Mouse (Mus musculus): ENCODE measurements at regions not wholly inside any gene's neighbourhood (a gene's known extent, or its start where the extent isn't known, plus 50 kb on each side); places are given as distances from the start of the nearest gene placed in this dataset.
A peak's percentile ranks its signal among the peaks of the same experiment; 100 is the strongest.

DNA sequence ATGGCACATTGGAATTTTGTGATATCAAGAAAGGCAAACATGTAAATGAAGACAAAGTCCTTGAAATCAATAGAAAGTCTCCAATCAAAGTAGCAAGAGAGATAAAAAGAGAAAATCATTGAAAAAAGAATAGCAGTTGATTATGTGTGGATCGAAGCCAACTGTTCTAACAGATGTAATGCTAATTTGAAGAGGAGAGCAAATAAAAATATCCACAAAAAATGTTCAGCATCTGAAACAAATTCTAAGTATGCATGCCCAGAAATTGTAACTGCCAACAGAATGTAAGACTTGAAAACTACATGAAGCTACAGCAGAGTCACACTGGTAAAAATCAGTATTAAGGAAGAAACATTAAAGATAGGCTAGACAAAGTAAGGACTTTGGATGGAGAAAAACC is 587.2 kb upstream of the Galntl6 start:
- H3K27ac ChIP-seq (replicated peaks), result no peak overlapping the region
- H3K9me3 ChIP-seq (replicated peaks), result no peaks in the 10 kb centered on the region
- no peak overlapping the region for H3K4me3 ChIP-seq (replicated peaks)
- H3K36me3 ChIP-seq, result no peaks in the 10 kb centered on the region
- H3K4me2 ChIP-seq, result no peak overlapping the region
- 92% methylated on average over 1 of the region's 1 CpGs for WGBS
- no peaks in the 10 kb centered on the region for H3K27me3 ChIP-seq (replicated peaks)
- no peaks in the 10 kb centered on the region for H3K4me1 ChIP-seq
- H3K9ac ChIP-seq (replicated peaks), result no peak overlapping the region
- ATAC-seq (ENCODE audit: low FRiP score), result no peak

DNA sequence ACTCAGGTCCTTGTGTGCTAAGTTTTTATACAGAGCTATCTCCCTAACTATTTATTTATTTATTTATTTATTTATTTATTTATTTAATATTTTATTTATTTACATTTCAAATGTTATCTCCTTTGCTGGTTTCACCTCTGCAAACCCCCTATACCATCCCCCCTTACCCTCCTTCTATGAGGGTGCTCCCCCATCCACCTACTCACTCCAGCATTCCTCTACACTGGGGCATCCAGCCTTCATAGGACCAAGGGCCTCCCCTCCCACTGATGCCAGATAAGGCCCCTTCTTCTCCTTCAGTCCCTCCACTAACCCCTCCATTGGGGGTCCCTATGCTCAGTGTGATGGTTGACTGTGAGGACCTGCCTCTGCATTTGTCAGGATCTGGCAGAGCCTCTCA is 579.0 kb upstream of the Galntl6 start:
- no peak overlapping the region for H3K27ac ChIP-seq (replicated peaks)
- H3K9ac ChIP-seq (replicated peaks), result no peak overlapping the region
- H3K4me2 ChIP-seq, result no peak overlapping the region
- no peaks in the 10 kb centered on the region for H3K9me3 ChIP-seq (replicated peaks)
- H3K27me3 ChIP-seq (replicated peaks), result no peaks in the 10 kb centered on the region
- ATAC-seq (ENCODE audit: low FRiP score), result no peak
- H3K36me3 ChIP-seq, result no peaks in the 10 kb centered on the region
- H3K4me3 ChIP-seq (replicated peaks), result no peak overlapping the region
- H3K4me1 ChIP-seq, result no peaks in the 10 kb centered on the region

DNA sequence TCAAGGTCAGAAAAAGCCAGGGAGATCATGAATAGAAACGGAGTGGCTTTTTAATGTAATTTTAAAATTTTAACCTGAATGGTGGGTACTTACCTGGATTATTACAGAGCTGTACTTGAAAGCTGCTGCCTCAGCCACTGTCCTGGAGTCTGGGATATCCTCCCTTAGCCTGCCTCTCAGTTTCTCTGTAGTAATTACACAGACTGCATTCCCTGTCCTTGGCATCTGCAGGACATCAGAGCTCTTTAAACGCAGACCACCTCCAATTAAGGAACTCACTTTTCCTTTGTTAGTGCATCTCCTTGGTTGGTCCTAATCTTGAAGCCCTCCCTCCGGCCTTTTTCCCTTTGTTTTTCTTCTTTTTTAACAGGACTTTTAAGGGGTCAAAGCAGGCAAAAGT is 565.8 kb upstream of the Galntl6 start:
- Histone ChIP-seq H3K27me3 (replicated peaks) (no peaks in the 10 kb centered on the region), H3K4me1 (no peaks in the 10 kb centered on the region), H3K4me2 (no peak overlapping the region), H3K9me3 (replicated peaks) (no peaks in the 10 kb centered on the region), H3K27ac (replicated peaks) (no peak overlapping the region), H3K9ac (replicated peaks) (no peak overlapping the region), H3K36me3 (no peaks in the 10 kb centered on the region), H3K4me3 (replicated peaks) (no peak overlapping the region)
- 17% methylated on average over 3 of the region's 3 CpGs for WGBS
- ATAC-seq (ENCODE audit: low FRiP score), result no peak

DNA sequence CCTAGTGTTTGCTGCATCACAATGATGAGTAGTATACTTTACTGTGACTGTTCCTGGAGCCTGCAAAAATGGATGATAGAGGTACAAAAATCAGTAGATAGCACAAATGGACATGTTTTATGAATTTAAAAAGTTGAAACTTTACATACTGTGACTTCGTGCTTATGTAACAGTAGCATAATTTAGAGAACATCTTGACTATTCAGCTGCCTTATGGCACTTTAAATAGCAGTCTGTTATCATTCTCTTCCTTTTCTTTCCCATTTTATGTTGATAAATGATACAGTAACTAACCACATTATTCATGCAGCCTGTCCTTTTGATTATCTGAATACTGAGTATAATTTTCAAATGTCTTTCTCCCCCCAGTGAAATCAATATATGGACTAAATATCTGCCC is 561.8 kb upstream of the Galntl6 start:
- ATAC-seq (ENCODE audit: low FRiP score), result no peak
- Histone ChIP-seq H3K9ac (replicated peaks) (no peak overlapping the region), H3K27me3 (replicated peaks) (no peaks in the 10 kb centered on the region), H3K9me3 (replicated peaks) (no peaks in the 10 kb centered on the region), H3K4me2 (no peak overlapping the region), H3K27ac (replicated peaks) (no peak overlapping the region), H3K4me1 (no peaks in the 10 kb centered on the region), H3K36me3 (no peaks in the 10 kb centered on the region), H3K4me3 (replicated peaks) (no peak overlapping the region)
- 84% methylated on average over 1 of the region's 1 CpGs for WGBS

DNA sequence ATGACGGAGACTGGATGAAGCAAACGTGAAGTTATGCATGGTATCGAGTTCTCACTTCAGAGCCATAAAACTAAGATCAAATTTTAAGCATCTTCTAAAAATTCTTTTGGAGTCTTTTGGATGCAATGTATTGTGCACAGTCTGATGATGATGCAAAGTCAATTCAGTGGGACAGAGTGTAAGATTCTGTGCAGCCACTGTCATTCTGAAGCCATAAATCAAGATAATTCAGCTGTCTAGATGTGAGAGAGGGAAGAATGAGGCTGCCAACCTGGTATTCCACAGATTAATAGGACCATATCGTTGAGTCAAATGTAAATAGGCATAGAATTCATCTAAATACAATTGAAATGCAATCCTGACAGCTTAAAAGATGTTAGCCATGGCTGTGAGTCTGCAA is 536.2 kb upstream of the Galntl6 start:
- ATAC-seq (ENCODE audit: low FRiP score), result no peak
- H3K4me2 ChIP-seq, result no peak overlapping the region
- 46% methylated on average over 4 of the region's 4 CpGs for WGBS
- no peak overlapping the region for H3K4me3 ChIP-seq (replicated peaks)
- H3K36me3 ChIP-seq, result no peaks in the 10 kb centered on the region
- H3K4me1 ChIP-seq, result no peaks in the 10 kb centered on the region
- H3K27ac ChIP-seq (replicated peaks), result no peak overlapping the region
- H3K9ac ChIP-seq (replicated peaks), result no peak overlapping the region
- H3K9me3 ChIP-seq (replicated peaks), result no peaks in the 10 kb centered on the region
- H3K27me3 ChIP-seq (replicated peaks), result no peaks in the 10 kb centered on the region

DNA sequence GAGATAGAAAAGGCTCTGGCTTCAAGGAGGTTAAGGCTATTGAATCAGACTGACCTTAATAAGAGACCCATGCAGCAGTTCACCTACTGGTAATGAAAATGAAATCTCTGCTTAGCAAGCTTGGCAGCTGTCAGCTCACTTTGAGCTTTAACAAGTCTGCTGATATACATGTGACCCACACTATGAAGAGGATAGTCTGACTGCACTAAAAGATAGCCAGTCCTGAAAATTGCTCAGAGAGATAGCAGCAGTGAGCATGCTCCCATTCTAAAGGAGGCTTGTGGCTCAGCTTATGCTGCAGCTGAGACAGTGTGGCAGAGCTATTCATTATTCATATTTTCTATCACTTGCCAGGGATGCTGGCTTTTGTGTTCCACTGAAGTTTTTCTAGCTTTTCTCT is 491.2 kb upstream of the Galntl6 start:
- Histone ChIP-seq H3K9ac (replicated peaks) (no peak overlapping the region), H3K27me3 (replicated peaks) (no peaks in the 10 kb centered on the region), H3K27ac (replicated peaks) (no peak overlapping the region), H3K4me2 (no peak overlapping the region), H3K4me3 (replicated peaks) (no peak overlapping the region), H3K9me3 (replicated peaks) (no peaks in the 10 kb centered on the region), H3K4me1 (no peaks in the 10 kb centered on the region), H3K36me3 (no peaks in the 10 kb centered on the region)
- no peak for ATAC-seq (ENCODE audit: low FRiP score)

DNA sequence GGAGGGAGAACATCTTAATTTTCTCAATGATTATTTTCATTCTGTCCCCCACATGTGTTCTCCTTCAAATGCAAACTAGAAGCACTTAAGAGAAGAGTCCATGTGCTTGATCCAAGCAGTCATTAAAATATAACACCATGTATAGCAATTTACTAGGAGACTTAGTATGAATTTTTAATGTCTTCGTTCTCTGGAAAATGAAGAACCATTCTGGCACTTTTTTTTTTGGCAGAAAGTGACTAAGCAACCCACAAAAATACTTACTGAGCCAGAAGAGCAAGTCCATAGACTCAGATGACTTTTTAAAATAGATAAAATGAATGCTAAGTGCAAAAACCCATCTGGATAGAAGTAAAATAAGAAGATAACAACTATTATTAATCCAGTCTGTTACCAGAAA is 477.3 kb upstream of the Galntl6 start:
- WGBS, result 81% methylated on average over 1 of the region's 1 CpGs
- no peaks in the 10 kb centered on the region for H3K27me3 ChIP-seq (replicated peaks)
- H3K4me2 ChIP-seq, result no peak overlapping the region
- H3K27ac ChIP-seq (replicated peaks), result no peak overlapping the region
- no peak overlapping the region for H3K4me3 ChIP-seq (replicated peaks)
- H3K4me1 ChIP-seq, result no peaks in the 10 kb centered on the region
- H3K9ac ChIP-seq (replicated peaks), result no peak overlapping the region
- no peaks in the 10 kb centered on the region for H3K36me3 ChIP-seq
- no peaks in the 10 kb centered on the region for H3K9me3 ChIP-seq (replicated peaks)
- no peak for ATAC-seq (ENCODE audit: low FRiP score)

DNA sequence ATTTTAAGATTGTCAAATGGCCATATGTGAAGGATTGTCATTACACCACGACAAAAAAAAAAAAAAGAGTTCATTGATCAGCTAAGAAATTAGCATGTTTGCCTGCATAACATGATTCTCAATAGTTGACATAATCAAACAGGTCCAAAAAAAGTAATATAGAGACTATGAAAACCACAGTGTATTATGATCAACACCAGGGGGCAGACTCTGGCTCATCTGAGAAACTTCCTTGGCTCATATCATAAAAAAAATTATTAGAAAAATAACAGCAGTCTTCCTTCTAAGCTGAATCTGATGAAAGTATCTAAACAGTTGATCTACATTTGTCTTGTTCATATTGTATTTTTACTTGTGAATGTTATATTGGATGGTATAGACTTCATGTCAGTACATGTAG is 472.3 kb upstream of the Galntl6 start:
- Histone ChIP-seq H3K4me3 (replicated peaks) (no peak overlapping the region), H3K27ac (replicated peaks) (no peak overlapping the region), H3K27me3 (replicated peaks) (no peaks in the 10 kb centered on the region), H3K4me2 (no peak overlapping the region), H3K9me3 (replicated peaks) (no peaks in the 10 kb centered on the region), H3K36me3 (no peaks in the 10 kb centered on the region), H3K4me1 (no peaks in the 10 kb centered on the region), H3K9ac (replicated peaks) (no peak overlapping the region)
- WGBS, result 61% methylated on average over 1 of the region's 1 CpGs
- ATAC-seq (ENCODE audit: low FRiP score), result no peak

DNA sequence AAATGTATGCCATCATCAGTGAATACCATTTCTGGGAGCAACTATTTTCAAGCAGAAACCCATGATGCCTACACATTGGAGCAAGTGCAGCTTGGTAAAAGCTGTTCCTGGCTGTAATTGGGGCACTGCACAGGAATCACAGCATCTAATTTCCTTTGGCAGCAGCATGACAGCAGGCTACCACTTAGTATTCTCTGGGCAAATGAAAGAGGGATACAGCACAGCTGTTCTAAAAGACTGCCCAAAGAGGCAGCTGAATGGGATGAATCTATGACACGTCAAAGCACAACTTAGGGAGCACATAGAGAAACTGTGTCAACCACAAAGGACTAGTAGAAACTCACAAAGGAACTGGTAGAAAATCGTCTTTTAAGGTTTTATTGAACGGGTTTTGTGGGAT is 440.5 kb upstream of the Galntl6 start:
- Histone ChIP-seq H3K36me3 (no peaks in the 10 kb centered on the region), H3K4me3 (replicated peaks) (no peak overlapping the region), H3K27ac (replicated peaks) (no peak overlapping the region), H3K27me3 (replicated peaks) (no peaks in the 10 kb centered on the region), H3K9me3 (replicated peaks) (no peaks in the 10 kb centered on the region), H3K4me1 (no peaks in the 10 kb centered on the region), H3K4me2 (no peak overlapping the region), H3K9ac (replicated peaks) (no peak overlapping the region)
- WGBS, result 62% methylated on average over 3 of the region's 3 CpGs
- peak; percentile 59; the same call in 1 of the 2 replicates for ATAC-seq (ENCODE audit: low FRiP score)

DNA sequence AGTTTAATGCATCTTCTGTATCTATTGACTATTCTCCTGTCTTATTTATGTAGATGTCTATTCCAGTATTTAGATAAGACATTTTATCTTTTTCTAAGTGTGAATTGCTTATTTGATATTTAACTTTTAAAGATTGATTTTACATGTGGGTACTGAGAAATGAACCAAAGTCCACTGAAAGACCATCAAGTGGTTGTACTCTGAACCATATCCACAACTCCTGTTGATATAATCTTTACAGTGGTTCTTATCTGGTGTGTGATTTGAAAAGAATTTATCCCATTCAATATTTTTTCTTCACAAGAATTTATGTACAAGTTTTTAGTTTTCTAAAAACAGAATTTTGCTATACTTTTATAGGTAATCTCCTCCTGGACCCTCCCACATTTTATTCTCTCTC is 422.6 kb upstream of the Galntl6 start:
- H3K4me1 ChIP-seq, result no peaks in the 10 kb centered on the region
- H3K9me3 ChIP-seq (replicated peaks), result no peaks in the 10 kb centered on the region
- H3K27ac ChIP-seq (replicated peaks), result no peak overlapping the region
- no peaks in the 10 kb centered on the region for H3K36me3 ChIP-seq
- H3K9ac ChIP-seq (replicated peaks), result no peak overlapping the region
- no peak for ATAC-seq (ENCODE audit: low FRiP score)
- H3K4me2 ChIP-seq, result no peak overlapping the region
- H3K4me3 ChIP-seq (replicated peaks), result no peak overlapping the region
- H3K27me3 ChIP-seq (replicated peaks), result no peaks in the 10 kb centered on the region
